Mouse (Mus musculus): ENCODE measurements at regions not wholly inside any gene's neighbourhood (a gene's known extent, or its start where the extent isn't known, plus 50 kb on each side); places are given as distances from the start of the nearest gene placed in this dataset.

DNA sequence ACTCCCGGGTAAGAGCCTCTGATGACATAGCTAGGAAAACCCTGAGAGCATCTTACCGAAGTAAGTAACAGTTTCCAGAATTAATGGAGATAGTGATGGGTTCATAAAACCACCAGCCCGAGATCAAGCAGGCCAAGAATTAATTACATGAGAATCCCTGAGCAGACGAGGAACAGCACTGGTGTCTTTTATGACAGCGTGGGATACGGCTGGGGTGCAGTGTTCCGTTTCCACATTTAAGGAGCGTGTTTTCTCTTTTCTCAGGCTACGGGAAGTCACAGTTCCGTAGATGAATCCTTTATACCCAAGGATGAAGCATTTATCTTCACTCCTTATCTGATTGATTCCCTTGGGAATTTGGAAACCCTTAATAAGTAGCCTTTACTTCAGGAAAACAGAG, 169.1 kb upstream of the Samsn1 start:
- no peak for DNase-seq (ENCODE audit: low spot score in 2 of 2)

GRCm38 (mm10) chr16:76183556-76183955, 161.5 kb upstream of the Samsn1 start:
- no peak for DNase-seq (ENCODE audit: low spot score in 2 of 2)

DNA sequence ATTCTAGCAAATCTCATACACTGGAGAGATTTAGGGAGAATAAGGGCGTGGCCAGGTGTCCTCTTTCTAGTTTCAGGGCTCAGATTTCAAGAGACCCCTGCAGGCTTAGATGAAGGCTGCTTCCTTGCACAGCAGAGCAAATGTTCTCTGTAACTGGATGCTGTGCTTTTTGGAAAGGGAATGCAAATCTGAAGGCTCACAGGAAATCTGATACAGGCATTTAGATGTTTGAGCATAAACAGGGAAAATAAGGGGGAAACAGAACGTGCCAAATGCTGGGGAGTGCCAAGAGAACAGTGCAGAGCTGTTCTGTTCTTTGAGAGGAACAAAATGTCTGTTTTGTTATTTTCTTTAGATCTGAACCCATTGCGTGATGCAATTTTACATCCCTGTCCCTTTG, 161.0 kb upstream of the Samsn1 start:
- DNase-seq (ENCODE audit: low spot score in 2 of 2): no peak

GRCm38 (mm10) chr16:76181596-76181995, 159.5 kb upstream of the Samsn1 start:
- DNase-seq (ENCODE audit: low spot score in 2 of 2): no peak

DNA sequence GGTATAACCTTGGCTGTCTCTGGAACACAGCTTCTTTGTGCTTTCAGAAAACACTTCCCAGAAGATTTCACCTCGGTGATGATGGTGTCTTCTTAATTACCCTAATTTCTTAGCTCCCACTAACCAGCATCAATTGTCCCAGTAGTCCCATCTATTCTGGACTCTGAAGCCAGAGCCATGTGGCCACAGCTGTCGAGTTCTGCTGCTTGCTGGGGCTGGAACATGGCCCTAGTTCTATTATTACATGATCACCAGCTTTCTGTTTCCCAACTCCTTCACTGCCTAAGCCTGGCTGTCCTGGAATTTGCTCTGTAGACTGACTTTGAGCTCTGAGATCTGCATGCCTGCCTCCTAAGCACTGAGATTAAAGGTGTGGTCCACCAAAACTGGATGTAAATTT, 145.6 kb upstream of the Samsn1 start:
- DNase-seq (ENCODE audit: low spot score in 2 of 2): no peak

DNA sequence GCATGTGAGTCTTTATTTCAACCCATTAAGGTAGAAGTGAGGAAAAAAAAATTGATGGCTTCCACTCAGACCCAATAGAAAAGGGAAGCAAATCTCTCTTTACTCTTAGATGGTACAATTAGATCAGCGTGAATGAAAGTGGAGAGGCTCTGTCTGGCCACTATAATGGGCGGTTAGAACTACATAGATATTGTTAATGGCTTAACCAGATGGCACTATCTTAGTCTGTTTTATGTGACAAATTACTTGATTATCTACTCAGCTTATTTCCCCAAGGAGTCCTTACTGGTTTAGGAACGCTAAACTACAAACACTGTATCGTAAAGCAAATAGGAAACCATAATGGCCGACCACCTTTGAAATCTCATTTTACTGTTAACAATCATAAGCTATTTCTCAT, 138.8 kb upstream of the Samsn1 start:
- no peak for DNase-seq (ENCODE audit: low spot score in 2 of 2)

DNA sequence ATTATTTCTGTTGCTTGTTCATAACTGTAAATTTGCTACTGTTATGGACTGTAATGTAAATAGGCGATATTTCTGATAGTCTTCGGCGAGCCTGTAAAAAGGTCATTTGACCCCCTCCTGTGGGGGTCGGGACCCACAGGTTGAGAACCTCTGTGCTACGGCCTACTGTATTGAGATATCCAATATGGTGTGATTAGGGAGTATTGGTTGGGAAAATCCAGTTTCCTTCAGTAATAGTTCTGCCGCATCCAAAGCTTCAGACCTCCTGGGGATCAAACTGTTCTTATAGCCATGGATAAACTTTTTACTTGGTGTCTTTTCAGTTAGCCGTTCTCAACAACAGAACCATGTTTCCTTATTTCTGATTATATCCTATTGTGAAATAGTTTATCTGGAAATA, 136.5 kb upstream of the Samsn1 start:
- DNase-seq (ENCODE audit: low spot score in 2 of 2): no peak

DNA sequence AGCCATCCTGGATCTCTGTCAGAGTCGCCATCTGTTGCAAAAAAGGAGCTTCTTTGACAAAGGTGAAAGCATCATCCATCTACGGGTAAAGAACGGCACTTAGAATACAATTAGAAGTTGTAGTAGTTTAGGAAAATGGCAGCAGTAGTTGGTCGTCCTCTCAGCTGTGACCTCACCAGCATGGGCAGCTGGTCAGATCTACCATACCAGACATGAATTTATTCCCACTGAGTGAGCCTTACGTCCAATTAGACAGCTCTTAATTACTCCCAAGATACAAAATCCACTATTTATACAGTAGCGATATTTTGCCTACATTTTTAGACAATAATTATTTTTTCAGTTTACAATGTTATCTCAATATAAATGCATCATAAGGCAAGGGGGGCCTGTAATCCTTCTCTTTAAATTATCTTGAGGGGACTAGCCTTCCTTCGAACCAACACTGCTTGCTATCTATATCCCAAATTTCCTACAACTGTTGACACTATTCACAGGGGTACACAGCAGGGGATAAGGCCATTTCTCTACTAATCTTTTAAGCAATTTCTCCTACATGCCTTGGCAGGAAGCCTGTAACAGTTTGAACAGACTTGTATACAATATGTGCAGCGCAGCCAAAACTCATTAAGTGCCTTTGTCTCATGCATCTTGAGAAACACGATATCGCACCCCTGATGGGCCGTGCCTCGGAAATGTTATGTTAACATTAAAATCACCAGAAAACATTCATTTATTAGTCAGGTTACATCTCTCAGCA, 131.9 kb upstream of the Samsn1 start:
- no peak for DNase-seq (ENCODE audit: low spot score in 2 of 2)

- no peak for DNase-seq (ENCODE audit: low spot score in 2 of 2)
Measured at GRCm38 (mm10) chr16:76149581-76149980, 127.5 kb upstream of the Samsn1 start.

DNA sequence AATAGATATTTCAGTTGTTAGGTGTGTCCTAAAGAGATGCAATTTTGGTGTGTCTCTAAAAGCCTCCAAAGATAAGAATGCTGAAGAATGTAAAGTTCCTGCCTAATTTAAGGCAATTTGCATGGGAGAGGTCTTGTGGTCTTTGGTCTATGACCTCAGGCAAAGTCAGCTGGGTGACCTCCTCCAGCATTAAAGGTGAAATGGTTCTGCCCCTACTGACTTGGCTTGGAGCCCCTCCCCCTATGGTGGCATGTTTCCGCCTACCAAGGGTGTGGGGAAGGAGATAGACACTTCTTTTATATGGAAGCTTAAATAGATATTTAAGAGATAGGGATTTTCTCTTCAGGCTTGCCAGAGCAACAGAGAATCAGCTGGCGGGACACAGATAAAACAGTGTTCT, 111.8 kb upstream of the Samsn1 start:
- no peak for DNase-seq (ENCODE audit: low spot score in 2 of 2)

DNA sequence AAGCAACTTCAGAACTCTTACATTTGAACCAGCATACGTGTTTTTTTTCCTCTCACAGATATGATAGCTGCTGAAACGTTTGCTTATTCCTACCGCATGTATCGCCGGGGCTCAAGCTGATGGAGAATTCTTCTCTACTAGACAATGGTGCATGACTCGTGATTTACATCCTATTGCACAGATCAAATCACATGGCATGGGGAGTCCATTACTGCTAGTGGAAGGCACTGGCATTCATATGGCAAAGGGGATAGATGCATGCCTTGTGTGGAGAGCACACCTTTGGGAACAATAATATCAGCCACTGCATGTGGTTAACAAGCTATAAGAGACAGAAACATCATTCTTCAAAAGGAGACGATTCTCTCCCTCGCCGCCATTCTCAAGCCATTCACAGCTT, 108.4 kb upstream of the Samsn1 start:
- DNase-seq (ENCODE audit: low spot score in 2 of 2): no peak

DNA sequence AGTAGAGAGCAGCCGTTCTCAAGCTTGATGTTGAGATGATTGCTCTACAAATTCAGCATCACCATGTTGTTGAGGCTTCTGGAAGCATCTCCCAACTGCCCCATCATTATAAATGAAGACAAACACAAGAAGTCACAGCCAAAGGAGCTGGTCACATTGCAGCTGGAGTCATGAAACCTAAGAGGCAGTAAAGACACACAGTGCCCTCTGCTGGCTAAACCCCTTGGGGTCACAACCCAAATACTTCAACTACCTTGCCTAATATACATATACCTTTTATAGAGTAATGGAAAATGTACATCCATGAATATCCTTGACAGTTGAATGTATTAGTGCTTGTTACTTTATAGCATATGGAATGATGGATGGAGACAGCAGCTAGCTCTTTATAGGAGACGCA, 107.9 kb upstream of the Samsn1 start:
- peak in 1 of 2 experiments; percentile 8 for DNase-seq (ENCODE audit: low spot score in 2 of 2)

DNA sequence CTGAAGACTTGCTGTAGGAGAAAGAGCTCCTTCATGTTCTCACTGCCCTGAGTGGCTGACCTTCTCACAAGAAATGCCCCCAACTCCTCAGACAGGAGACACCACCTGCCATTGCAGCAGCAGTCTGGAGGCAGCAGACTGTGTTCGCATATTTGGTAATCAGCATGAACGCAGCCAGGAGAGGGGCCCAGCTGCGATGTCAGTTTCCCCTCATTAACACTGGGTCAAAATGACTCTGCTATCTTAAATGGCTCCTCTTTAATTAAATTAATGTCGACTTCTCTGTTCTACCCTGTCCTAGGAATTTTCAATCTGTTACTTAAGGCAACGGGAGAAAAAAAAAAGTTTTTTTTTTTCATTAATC, 100.9 kb upstream of the Samsn1 start:
- no peak for DNase-seq (ENCODE audit: low spot score in 2 of 2)

GRCm38 (mm10) chr16:76122172-76123020, 100.3 kb upstream of the Samsn1 start:
- DNase-seq (ENCODE audit: low spot score in 2 of 2): no peak

DNA sequence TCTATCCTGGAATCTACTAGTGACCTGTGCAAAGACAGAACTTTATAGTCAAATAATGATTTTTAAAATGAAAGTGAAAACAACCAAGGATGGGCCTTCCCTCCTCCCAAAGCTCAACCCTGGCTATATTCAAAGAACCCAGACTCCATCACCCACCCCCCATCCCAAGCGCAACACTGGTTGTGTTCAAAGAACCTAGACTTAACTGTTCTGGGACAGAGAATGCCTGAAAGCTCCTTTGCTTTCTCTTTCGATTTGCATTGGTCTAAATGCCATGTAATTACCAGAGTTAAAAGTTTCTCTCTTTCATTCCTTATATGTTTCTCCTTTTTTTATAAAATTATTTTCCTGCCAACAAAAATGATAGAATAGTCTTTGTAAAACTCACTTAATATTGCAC, 98.6 kb upstream of the Samsn1 start:
- no peak for DNase-seq (ENCODE audit: low spot score in 2 of 2)

DNA sequence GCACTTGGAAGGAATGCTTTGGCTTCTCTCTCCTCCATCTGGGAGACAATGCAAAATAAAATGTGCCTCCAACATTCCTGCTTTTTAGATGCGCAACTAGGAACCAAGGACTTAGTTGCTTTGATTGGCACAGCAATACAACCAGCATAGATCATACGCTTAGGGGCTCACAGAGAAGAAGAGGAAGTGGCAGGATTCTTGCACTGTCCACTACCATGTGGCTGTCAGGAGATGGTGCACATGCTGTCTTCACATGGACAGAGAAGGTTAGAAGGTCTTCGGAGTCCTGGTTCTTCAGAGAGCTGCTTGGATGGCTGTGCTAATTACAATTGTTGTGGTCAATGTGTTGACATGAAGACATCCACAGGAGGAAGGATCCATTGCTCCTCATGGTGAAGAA, 88.3 kb upstream of the Samsn1 start:
- no peak for DNase-seq (ENCODE audit: low spot score in 2 of 2)

DNA sequence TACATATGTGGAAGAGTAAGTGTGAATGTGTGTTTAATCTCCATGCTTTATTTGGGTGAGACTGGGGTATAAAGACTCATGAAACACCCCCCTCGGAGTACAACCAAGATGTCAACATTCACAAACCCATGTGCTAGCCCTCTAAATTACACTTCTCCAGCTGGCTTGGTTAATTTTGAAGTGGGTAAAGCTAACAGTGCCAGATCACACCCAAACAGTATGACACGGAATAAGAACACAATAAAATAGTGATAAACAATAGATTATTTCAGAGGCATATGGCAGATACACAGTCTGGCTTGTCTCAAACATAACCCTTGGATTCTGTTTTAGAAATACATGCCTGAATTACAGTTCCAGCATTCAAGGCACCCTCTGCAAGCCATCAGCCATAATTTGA, 86.4 kb upstream of the Samsn1 start:
- DNase-seq (ENCODE audit: low spot score in 2 of 2): no peak

- no peak for DNase-seq (ENCODE audit: low spot score in 2 of 2)
Measured at GRCm38 (mm10) chr16:76104673-76105072, 82.6 kb upstream of the Samsn1 start.

- DNase-seq (ENCODE audit: low spot score in 2 of 2): no peak
Measured at GRCm38 (mm10) chr16:76101773-76102172, 79.7 kb upstream of the Samsn1 start.

DNA sequence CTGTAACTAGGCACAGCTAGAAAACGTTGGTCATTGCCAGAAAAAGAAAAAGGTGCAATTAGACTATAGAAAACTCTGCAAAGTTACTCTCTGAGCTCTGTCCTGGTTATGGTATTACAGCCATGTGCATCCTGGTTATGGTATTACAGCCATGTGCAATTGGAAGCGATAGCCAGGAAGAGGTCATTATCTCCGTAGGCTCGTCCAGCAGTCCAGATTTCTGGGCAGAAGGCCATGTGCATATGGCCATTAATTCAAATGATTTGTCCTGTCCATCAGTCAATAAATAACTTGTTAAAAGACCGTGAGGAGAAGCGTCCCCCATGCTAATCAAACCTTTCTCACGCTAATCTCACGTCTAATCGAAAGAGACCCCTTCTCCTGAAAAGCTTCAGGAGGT, 75.7 kb upstream of the Samsn1 start:
- no peak for DNase-seq (ENCODE audit: low spot score in 2 of 2)

DNA sequence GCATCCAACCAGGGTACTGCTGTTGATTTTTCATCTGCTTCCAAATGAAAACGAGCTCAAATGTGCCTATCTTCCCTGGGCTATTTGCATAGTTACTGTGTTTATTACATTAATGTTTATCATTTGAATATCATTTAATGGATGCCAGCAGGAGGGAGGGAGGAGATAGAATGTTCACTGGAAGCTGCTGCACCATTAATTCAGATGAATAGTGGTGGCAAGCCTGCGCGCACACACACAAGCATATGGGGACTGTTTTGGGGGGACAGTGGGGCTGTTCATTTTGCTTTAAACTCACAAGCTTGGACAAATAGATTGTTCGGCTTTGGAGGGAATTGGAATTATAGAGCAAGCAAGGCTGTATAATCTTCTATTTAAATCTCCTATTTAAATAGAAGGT, 74.3 kb upstream of the Samsn1 start:
- no peak for DNase-seq (ENCODE audit: low spot score in 2 of 2)

DNA sequence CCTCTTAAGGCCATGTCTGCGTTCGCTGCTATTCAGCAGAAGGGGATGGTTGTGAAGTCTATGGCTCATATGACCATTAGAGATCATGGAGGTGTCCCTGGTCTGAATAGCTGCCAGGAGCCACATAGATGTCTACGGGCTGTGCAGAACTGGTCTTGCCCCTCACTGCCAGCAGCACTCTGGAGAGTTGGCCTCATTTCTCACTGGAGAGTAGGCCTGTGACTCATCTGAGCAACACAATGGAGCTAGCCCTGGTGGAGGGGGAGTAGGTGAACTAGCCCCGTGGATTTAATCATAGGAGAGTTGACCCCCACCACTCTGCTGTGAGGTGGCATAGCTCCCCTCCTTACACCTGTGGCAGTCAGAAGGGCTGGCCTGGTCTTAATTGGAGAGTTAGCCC, 63.3 kb upstream of the Samsn1 start:
- no peak for DNase-seq (ENCODE audit: low spot score in 2 of 2)

- DNase-seq (ENCODE audit: low spot score in 2 of 2): no peak
Measured at GRCm38 (mm10) chr16:76082465-76082864, 60.4 kb upstream of the Samsn1 start.

Data from left cerebral cortex, adult 18-20 months (tissue).